Mouse (Mus musculus): ENCODE measurements around the gene Stat6. TPM values are rescaled to one million over a fixed set of nuclear protein-coding genes. Genes with fewer than 3 reads are reported as not detected.

Stat6 gene
- polyA plus RNA-seq, 1 experiment from 2014 or later = 4.3 TPM

- H3K27me3 ChIP-seq = no peaks in the 10 kb centered on the region
- ATAC-seq = no peak
- H3K36me3 ChIP-seq = no peaks in the 10 kb centered on the region
- H3K4me3 ChIP-seq (replicated peaks) = no peak overlapping the region
- H3K9me3 ChIP-seq = no peaks in the 10 kb centered on the region
- no peak overlapping the region for H3K4me2 ChIP-seq (replicated peaks)
- WGBS = 91% methylated on average over 3 of the region's 3 CpGs
- no peak overlapping the region for H3K9ac ChIP-seq (replicated peaks)
- peaks cover 17% of the 10 kb centered on the region for H3K4me1 ChIP-seq (replicated peaks)
- H3K27ac ChIP-seq = no peak overlapping the region
Observed at GRCm38 (mm10) chr10:127679881-127680280, 37.1 kb downstream of the Stat6 start.

GRCm38 (mm10) chr10:127682886-127683285, 40.1 kb downstream of the Stat6 start:
- 93% methylated on average over 6 of the region's 6 CpGs for WGBS
- Histone ChIP-seq H3K4me1 (replicated peaks) (peaks cover 5% of the 10 kb centered on the region; the same call in 1 of the 2 replicates), H3K27ac (no peak overlapping the region), H3K4me3 (replicated peaks) (no peak overlapping the region), H3K9ac (replicated peaks) (no peak overlapping the region), H3K36me3 (no peaks in the 10 kb centered on the region), H3K9me3 (no peaks in the 10 kb centered on the region), H3K27me3 (no peaks in the 10 kb centered on the region), H3K4me2 (replicated peaks) (no peak overlapping the region)
- ATAC-seq = no peak

DNA sequence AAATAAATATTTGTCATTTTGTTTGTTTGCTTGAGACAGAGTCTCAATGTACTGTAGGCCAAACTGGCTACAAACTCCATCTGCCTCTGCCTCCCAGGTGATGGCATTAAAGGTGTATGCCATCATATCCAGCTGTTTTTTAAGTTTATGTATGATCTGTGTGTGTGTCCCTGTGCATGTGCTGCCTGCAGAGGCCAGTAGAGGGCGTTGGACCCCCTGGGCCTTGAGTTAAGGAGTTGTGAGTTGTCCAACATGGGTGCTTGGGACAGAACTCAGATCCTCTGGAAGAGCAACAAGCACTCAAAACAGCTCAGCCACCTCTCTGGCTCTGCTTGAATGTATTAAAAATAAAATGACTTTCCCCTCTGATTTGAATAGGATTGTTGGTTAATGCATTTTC, 48.3 kb downstream of the Stat6 start:
- no peak overlapping the region for H3K4me2 ChIP-seq (replicated peaks)

GRCm38 (mm10) chr10:127694636-127695035, 51.9 kb downstream of the Stat6 start:
- Histone ChIP-seq H3K27ac (no peak overlapping the region), H3K4me1 (replicated peaks) (no peaks in the 10 kb centered on the region), H3K9ac (replicated peaks) (no peak overlapping the region), H3K36me3 (peaks cover 40% of the 10 kb centered on the region), H3K4me3 (replicated peaks) (no peak overlapping the region), H3K27me3 (no peaks in the 10 kb centered on the region), H3K4me2 (replicated peaks) (no peak overlapping the region), H3K9me3 (no peaks in the 10 kb centered on the region)
- ATAC-seq = peak; percentile 56; the same call in 1 of the 2 replicates
- 66% methylated on average over 2 of the region's 2 CpGs for WGBS

More for the DNA sequence above, 48.3 kb downstream of the Stat6 start:
- 26% methylated on average over 1 of the region's 1 CpGs for WGBS
- Histone ChIP-seq H3K27ac (no peak overlapping the region), H3K27me3 (no peaks in the 10 kb centered on the region), H3K9ac (replicated peaks) (no peak overlapping the region), H3K36me3 (peaks cover 19% of the 10 kb centered on the region), H3K4me3 (replicated peaks) (no peak overlapping the region), H3K4me1 (replicated peaks) (no peaks in the 10 kb centered on the region), H3K9me3 (no peaks in the 10 kb centered on the region)
- ATAC-seq = no peak

DNA sequence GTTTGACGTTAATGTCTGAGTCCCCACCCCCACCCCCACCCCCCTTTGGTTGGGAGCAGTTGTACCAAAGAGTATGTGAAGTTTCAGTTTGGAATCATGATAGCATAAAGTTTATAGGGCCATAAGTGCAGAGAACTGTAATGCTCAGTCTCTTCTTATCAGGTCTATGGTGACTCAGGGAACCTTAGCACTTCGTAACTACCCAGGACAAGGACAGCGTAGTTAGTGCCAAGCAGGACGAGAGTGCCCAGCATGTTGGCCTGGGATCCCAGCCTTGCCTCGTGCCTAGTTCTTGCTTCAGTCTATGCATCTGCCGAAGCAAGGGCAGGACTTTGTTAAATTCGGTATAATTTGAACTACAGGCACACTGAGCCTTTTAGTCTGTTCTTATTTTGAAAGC, 53.0 kb downstream of the Stat6 start:
- 94% methylated on average over 7 of the region's 7 CpGs for WGBS
- Histone ChIP-seq H3K4me1 (replicated peaks) (no peaks in the 10 kb centered on the region), H3K4me2 (replicated peaks) (no peak overlapping the region), H3K4me3 (replicated peaks) (no peak overlapping the region), H3K27me3 (no peaks in the 10 kb centered on the region), H3K9me3 (no peaks in the 10 kb centered on the region), H3K36me3 (peaks cover 39% of the 10 kb centered on the region), H3K27ac (no peak overlapping the region), H3K9ac (replicated peaks) (no peak overlapping the region)
- ATAC-seq = no peak

DNA sequence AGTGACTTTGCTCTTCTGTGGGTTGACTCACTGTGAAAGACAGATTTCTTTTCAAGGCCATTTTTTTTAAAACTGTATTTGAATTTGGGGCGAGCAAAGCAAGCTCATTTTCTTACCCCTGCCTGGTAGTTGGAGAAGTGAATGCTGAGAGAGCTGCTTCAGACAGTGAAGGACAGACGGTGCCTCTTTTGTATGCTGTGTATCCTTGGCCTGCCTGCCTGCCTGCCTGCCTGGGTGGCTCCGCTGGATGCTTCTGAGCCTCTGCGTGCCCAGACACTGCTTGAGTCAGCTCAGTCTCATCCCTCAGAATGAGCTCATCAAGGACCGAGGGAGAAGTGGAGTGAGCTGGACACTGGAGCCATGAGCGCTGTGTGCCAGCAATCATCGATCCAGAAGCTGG, 56.2 kb downstream of the Stat6 start:
- H3K36me3 ChIP-seq = peaks cover 31% of the 10 kb centered on the region
- no peaks in the 10 kb centered on the region for H3K9me3 ChIP-seq
- no peak overlapping the region for H3K4me3 ChIP-seq (replicated peaks)
- 89% methylated on average over 7 of the region's 7 CpGs for WGBS
- no peak for ATAC-seq
- no peaks in the 10 kb centered on the region for H3K4me1 ChIP-seq (replicated peaks)
- H3K4me2 ChIP-seq (replicated peaks) = no peak overlapping the region
- no peak overlapping the region for H3K9ac ChIP-seq (replicated peaks)
- no peaks in the 10 kb centered on the region for H3K27me3 ChIP-seq
- no peak overlapping the region for H3K27ac ChIP-seq

DNA sequence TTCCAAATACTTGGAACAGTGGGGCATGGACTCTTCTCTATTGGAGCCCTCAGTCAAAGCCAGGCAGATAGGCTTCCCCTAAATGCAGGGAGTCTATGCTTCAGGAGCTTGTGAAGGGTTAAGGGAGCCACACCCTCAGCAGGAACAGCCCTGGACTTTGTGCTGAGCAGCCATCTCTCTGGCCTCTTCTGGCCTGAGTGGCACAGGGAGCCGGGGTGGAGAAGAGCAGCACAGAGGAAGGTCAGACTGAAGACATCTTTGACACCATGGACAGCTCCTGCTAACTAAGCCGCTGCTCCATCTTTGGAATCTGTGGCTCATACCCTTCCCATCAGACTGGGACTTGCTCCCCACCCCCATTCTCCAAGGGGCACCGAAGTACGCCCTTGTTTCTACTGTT, 60.5 kb downstream of the Stat6 start:
- WGBS = 53% methylated on average over 4 of the region's 4 CpGs
- Histone ChIP-seq H3K4me3 (replicated peaks) (no peak overlapping the region), H3K27me3 (no peaks in the 10 kb centered on the region), H3K9ac (replicated peaks) (no peak overlapping the region), H3K27ac (no peak overlapping the region), H3K4me1 (replicated peaks) (no peaks in the 10 kb centered on the region), H3K36me3 (peaks cover 9% of the 10 kb centered on the region), H3K4me2 (replicated peaks) (no peak overlapping the region), H3K9me3 (no peaks in the 10 kb centered on the region)
- no peak for ATAC-seq

GRCm38 (mm10) chr10:127704293-127704692, 61.5 kb downstream of the Stat6 start:
- H3K36me3 ChIP-seq = peaks cover 3% of the 10 kb centered on the region
- H3K4me3 ChIP-seq (replicated peaks) = no peak overlapping the region
- H3K27ac ChIP-seq = no peak overlapping the region
- WGBS = 72% methylated on average over 2 of the region's 2 CpGs
- H3K4me2 ChIP-seq (replicated peaks) = no peak overlapping the region
- no peaks in the 10 kb centered on the region for H3K27me3 ChIP-seq
- ATAC-seq = no peak
- H3K9me3 ChIP-seq = no peaks in the 10 kb centered on the region
- no peaks in the 10 kb centered on the region for H3K4me1 ChIP-seq (replicated peaks)
- no peak overlapping the region for H3K9ac ChIP-seq (replicated peaks)

GRCm38 (mm10) chr10:127704766-127705220, 62.0 kb downstream of the Stat6 start, which contains the start of gene Myo1a:
Myo1a (plus strand) TSS chr10:127705170.
- no peak for ATAC-seq
- no peak within 1 kb of the TSS for H3K9ac ChIP-seq (replicated peaks)
- H3K4me2 ChIP-seq (replicated peaks) = no peak within 1 kb of the TSS
- no peaks in the 10 kb centered on the region for H3K27me3 ChIP-seq
- H3K27ac ChIP-seq = no peak within 1 kb of the TSS
- no peaks in the 10 kb centered on the region for H3K9me3 ChIP-seq
- H3K4me1 ChIP-seq (replicated peaks) = no peaks in the 10 kb centered on the region
- H3K4me3 ChIP-seq (replicated peaks) = no peak within 1 kb of the TSS
- no peaks in the 10 kb centered on the region; the same call in 1 of the 2 replicates for H3K36me3 ChIP-seq
- WGBS = 67% methylated on average over 2 of the region's 2 CpGs

- Histone ChIP-seq H3K4me3 (replicated peaks) (no peak overlapping the region), H3K36me3 (no peaks in the 10 kb centered on the region), H3K9me3 (no peaks in the 10 kb centered on the region), H3K27me3 (no peaks in the 10 kb centered on the region), H3K4me2 (replicated peaks) (no peak overlapping the region), H3K9ac (replicated peaks) (no peak overlapping the region), H3K27ac (no peak overlapping the region), H3K4me1 (replicated peaks) (no peaks in the 10 kb centered on the region)
- WGBS = 88% methylated on average over 4 of the region's 4 CpGs
- no peak for ATAC-seq
Observed at GRCm38 (mm10) chr10:127705783-127706182, 63.0 kb downstream of the Stat6 start.

DNA sequence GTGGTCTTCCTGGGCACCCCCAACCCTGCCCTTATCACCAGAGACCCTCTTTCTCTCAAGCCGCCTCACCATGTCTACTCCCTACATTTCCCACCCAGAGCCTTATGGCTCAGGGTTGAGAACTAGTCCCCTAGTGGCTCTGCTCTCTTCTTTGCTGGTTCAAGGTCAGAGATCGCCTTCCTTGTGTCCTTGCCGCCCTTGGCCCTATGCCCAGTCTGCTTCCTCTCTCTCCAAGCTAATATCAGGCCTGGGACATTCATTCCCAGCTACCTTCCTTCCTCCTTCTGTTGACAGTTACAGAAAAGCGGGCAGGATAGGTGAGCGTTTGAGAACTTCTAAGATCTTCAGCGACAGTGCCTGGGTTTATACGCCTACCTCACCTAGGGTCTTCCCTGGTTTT, 64.9 kb downstream of the Stat6 start:
- no peaks in the 10 kb centered on the region for H3K36me3 ChIP-seq
- ATAC-seq = no peak
- H3K4me2 ChIP-seq (replicated peaks) = no peak overlapping the region
- H3K27ac ChIP-seq = no peak overlapping the region
- no peaks in the 10 kb centered on the region for H3K4me1 ChIP-seq (replicated peaks)
- no peak overlapping the region for H3K4me3 ChIP-seq (replicated peaks)
- no peaks in the 10 kb centered on the region for H3K27me3 ChIP-seq
- no peaks in the 10 kb centered on the region for H3K9me3 ChIP-seq
- no peak overlapping the region for H3K9ac ChIP-seq (replicated peaks)
- WGBS = 91% methylated on average over 7 of the region's 7 CpGs

DNA sequence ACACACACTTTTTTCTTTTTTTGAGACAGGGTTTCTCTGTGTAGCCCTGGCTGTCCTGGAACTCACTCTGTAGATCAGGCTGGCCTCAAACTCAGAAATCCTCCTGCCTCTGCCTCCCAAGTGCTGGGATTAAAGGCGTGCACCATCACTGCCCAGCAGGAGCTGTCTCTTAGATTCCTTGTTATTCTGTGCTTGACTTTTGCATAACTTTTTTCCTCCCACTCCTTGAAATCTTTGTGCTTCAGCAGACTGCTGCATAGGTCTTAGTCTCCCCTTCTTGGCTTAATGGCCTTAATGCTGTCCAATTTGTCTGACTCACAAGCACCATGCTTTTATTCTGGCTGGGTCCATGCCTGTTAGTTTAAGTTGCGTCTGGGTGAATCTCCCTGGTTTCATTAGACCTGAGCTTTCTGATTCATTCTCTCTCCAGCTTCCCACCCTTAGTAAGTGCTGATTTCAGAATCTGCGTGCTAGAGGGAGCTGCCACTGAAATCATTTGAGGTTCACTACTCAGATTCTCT, 66.1 kb downstream of the Stat6 start:
- Histone ChIP-seq H3K4me1 (replicated peaks) (no peaks in the 10 kb centered on the region), H3K4me3 (replicated peaks) (no peak overlapping the region), H3K36me3 (no peaks in the 10 kb centered on the region), H3K27me3 (no peaks in the 10 kb centered on the region), H3K9me3 (no peaks in the 10 kb centered on the region), H3K9ac (replicated peaks) (no peak overlapping the region), H3K27ac (no peak overlapping the region), H3K4me2 (replicated peaks) (no peak overlapping the region)
- WGBS = 79% methylated on average over 3 of the region's 3 CpGs
- no peak for ATAC-seq

DNA sequence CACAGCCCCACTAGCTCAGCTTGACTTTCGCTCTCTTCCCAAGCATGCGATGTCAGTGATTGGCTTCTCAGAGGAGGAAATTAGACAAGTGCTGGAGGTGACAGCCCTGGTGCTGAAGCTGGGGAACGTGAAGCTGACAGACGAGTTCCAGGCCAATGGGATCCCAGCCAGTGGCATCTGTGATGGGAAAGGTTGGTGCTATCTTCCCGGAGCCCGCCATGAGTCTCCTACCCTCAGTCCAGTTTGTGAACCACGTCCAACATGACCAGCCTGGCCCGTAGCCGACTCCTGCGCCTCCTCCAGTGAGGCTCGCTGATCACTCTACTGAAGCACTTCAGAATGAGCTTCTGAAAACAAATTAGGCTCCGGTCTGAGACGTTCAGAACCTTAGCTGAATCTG, 67.5 kb downstream of the Stat6 start:
- Histone ChIP-seq H3K36me3 (no peaks in the 10 kb centered on the region), H3K4me1 (replicated peaks) (no peaks in the 10 kb centered on the region), H3K9me3 (no peaks in the 10 kb centered on the region), H3K27ac (no peak overlapping the region), H3K27me3 (no peaks in the 10 kb centered on the region), H3K4me2 (replicated peaks) (no peak overlapping the region), H3K9ac (replicated peaks) (no peak overlapping the region), H3K4me3 (replicated peaks) (no peak overlapping the region)
- ATAC-seq = no peak
- WGBS = 88% methylated on average over 13 of the region's 13 CpGs

Data from midbrain, embryonic 13.5 days (tissue).